Mouse (Mus musculus): Measurements from ENCODE around the gene Adcy1.

DNA sequence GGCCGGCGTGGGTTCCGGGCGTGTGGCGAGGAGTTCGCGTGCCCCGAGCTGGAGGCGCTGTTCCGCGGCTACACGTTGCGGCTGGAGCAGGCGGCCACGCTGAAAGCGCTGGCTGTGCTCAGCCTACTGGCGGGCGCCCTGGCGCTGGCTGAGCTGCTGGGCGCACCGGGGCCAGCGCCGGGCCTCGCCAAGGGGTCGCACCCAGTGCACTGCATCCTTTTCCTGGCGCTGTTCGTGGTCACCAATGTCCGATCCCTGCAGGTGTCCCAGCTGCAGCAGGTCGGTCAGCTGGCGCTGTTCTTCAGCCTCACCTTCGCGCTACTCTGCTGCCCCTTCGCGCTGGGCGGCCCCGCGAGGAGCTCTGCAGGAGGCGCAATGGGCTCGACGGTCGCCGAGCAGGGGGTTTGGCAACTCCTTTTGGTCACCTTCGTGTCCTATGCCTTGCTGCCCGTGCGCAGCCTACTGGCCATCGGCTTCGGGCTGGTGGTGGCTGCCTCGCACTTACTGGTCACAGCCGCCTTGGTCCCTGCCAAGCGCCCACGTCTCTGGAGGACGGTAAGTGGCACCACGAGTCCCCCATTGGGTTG is 485 bp downstream of the Adcy1 start:
- no peak for TF ChIP-seq POLR2A (IDR thresholded peaks at IDR 0.05; ENCODE audit: low read depth, low read length)
- no peak for TF ChIP-seq POLR2AphosphoS2 (IDR thresholded peaks at IDR 0.05; ENCODE audit: low read depth, low read length)
- TF ChIP-seq BHLHE40 (IDR thresholded peaks at IDR 0.05; ENCODE audit: low read depth, low read length) = no peak
- TF ChIP-seq CHD2 (IDR thresholded peaks at IDR 0.05; ENCODE audit: low read length) = no peak
- TF ChIP-seq CTCF (conservative IDR thresholded peaks at IDR 0.05 in 1 of 2, IDR thresholded peaks at IDR 0.05 in 1 of 2; ENCODE audit: low read depth in 2 of 2, low read length in 2 of 2) = no peak
- no peak for TF ChIP-seq ELF1 (IDR thresholded peaks at IDR 0.05; ENCODE audit: low read depth, low read length)
- TF ChIP-seq MXI1 (IDR thresholded peaks at IDR 0.05; ENCODE audit: low read depth, low read length) = no peak
- no peak for TF ChIP-seq NELFE (IDR thresholded peaks at IDR 0.05; ENCODE audit: low read depth, low read length)
- TF ChIP-seq ZC3H11A (IDR thresholded peaks at IDR 0.05; ENCODE audit: low read depth, low read length) = no peak
- no peak for TF ChIP-seq EP300 (IDR thresholded peaks at IDR 0.05; ENCODE audit: low read length)
- TF ChIP-seq ETS1 (conservative IDR thresholded peaks at IDR 0.05; ENCODE audit: low read depth, low read length) = no peak
- no peak for TF ChIP-seq MAX (IDR thresholded peaks at IDR 0.05; ENCODE audit: low read length)
- no peak for TF ChIP-seq SMC3 (IDR thresholded peaks at IDR 0.05; ENCODE audit: low read depth, low read length)
